Mouse (Mus musculus) heart, adult 2 months (tissue): Measurements from ENCODE around the gene Wwtr1. TPM values are rescaled to one million over a fixed set of nuclear protein-coding genes. Genes with fewer than 3 reads are reported as not detected.
A peak's percentile ranks its signal among the peaks of the same experiment; 100 is the strongest.

Experiments
- DNase-seq, 2 experiments: peaks; one replicate each; pipeline ENCODE4 v3.0.0; 2021
- H3K27ac ChIP-seq: fragments of 200-600 bp; 2 replicates; pipeline ENCODE4 v1.8.1; 2022
- H3K27me3 ChIP-seq: fragments of 200-500 bp; 2 replicates; pipeline ENCODE4 v1.6.1; 2012; ENCODE audit warnings: mild to moderate bottlenecking, low read length, inconsistent platforms, mixed read lengths; ENCODE audit not compliant: control insufficient read depth, insufficient read depth
- H3K36me3 ChIP-seq: fragments of 200-500 bp; 2 replicates; pipeline ENCODE4 v1.6.1; 2012; ENCODE audit warnings: low read length, inconsistent platforms; ENCODE audit not compliant: control insufficient read depth, insufficient read depth
- H3K4me1 ChIP-seq: fragments of 200-500 bp; 2 replicates; pipeline ENCODE4 v1.6.1; 2011; ENCODE audit warnings: low read length; ENCODE audit not compliant: control insufficient read depth, insufficient read depth
- H3K4me3 ChIP-seq: fragments of 200-600 bp; 2 replicates; pipeline ENCODE4 v1.8.1; 2022
- H3K79me2 ChIP-seq: fragments of 200-500 bp; replicated peaks from 2 replicates; pipeline ENCODE4 v1.6.1; 2012; ENCODE audit warnings: mild to moderate bottlenecking, inconsistent platforms, low read length, moderate library complexity, mixed read lengths; ENCODE audit not compliant: control insufficient read depth, insufficient read depth
- H3K9ac ChIP-seq: fragments of 200-500 bp; 2 replicates; pipeline ENCODE4 v1.6.1; 2012; ENCODE audit warnings: low read depth, mild to moderate bottlenecking, control low read depth, inconsistent platforms, low read length, mixed read lengths
- CTCF ChIP-seq: fragments of 200-600 bp; IDR thresholded peaks from 2 replicates; pipeline ENCODE4 v1.8.1; 2022; ENCODE audit warnings: antibody characterized with exemption, mild to moderate bottlenecking, moderate library complexity
- EP300 ChIP-seq: fragments of 200-500 bp; IDR thresholded peaks from 2 replicates; pipeline ENCODE4 v1.6.1; 2011; ENCODE audit warnings: low read depth, low read length, control low read depth; ENCODE audit not compliant: insufficient read depth
- POLR2A ChIP-seq: fragments of 200-500 bp; IDR thresholded peaks from 2 replicates; pipeline ENCODE4 v1.6.1; 2011; ENCODE audit warnings: mild to moderate bottlenecking, low read depth, low read length, control low read depth; ENCODE audit not compliant: insufficient read depth
- WGBS: fragments of 180-500 bp; shearing (Covaris S2); methylation state at CpG from one replicate; pipeline ENCODE4 v1.1.7; 2018; 5-methylcytosine and 5-hydroxymethylcytosine counted together
- intact Hi-C: fragments of 180-260 bp; cut with DNase I; formaldehyde crosslinking; loops from one replicate; pipeline ENCODE4 v1.15.1; 2025
- polyA plus RNA-seq: library from polyadenylated mRNA; depleted of rRNA; stranded (reverse); fragments of >200 nt; gene quantifications from 2 replicates; pipeline ENCODE4 v1.2.3, GENCODE M21; 2012
- total RNA-seq, 2 experiments: library from RNA; stranded (reverse); gene quantifications; 2 replicates each; pipeline ENCODE4 v1.2.3; 2021

The Wwtr1 gene
- total and polyA plus RNA-seq, 3 experiments, result 28.2 to 49.1 (median 46.5) TPM

DNA sequence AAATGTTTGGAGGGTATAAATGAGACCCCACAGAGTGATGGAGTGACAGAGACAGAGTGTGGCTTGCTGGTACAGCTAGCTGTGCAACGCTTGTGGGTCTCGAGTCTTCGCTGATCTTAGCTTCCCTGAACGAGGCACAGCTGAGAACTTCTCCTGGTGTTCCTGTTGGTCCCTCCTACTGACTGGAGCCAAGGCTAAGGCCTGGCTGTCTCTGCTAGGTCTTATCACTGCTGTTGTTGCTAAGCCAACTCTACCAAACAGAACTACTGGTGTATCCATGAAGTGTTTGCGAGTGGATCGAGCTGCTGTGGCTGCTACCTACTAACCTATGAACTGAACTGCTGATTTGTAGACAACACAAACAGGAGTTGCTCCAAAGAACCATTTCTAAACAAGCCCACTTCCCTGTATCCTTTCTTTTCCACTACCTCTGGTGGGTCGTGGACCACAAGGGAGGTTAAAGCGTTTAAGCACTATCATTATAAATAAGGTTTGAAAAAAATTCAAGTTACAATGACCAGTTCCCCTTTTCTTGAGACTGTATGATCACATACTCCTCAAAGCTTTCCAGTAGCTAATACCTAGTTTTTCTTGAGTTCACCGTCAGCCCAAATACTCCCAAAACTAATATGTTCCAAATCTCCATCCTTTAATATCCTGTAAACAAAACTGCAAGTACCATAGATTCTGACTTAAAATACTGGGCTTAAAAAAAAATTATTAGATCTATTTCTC is 42.6 kb downstream of the Wwtr1 start:
- TF ChIP-seq CTCF, result no peak
- no peak for TF ChIP-seq POLR2A
- peaks cover 20% of the 10 kb centered on the region for H3K4me1 ChIP-seq
- H3K79me2 ChIP-seq, result peaks cover 12% of the 10 kb centered on the region
- WGBS, result 45% methylated on average over 9 of the region's 9 CpGs
- intact Hi-C loops, result no loop called here
- no peaks in the 10 kb centered on the region for H3K27me3 ChIP-seq
- peaks cover 39% of the 10 kb centered on the region for H3K36me3 ChIP-seq
- H3K27ac ChIP-seq, result peak overlapping the region; percentile 44; the same call in 1 of the 2 replicates
- H3K4me3 ChIP-seq, result no peak overlapping the region
- H3K9ac ChIP-seq, result no peak overlapping the region
- peak; percentile 54 to 71 for DNase-seq

DNA sequence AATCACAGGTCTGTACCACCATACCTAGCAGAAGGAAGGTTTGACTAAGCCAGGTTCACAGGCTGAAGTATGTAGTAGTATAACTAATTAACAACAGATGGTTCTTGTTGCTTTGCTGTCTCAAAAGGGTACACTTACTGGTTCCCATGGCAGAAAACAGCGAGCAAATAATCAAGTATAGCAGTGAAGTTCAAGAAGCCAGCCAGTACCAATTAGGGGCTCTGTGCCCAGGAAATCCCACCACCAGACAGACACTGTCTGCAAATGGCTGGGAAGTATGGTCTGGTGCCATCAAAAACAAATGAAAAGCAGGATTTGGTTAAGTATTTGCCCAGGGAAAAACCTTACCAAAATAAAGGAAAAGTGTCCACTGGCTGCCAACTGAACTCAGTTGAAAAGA is 44.9 kb downstream of the Wwtr1 start:
- H3K79me2 ChIP-seq, result peaks cover 8% of the 10 kb centered on the region
- DNase-seq, result no peak
- no peak overlapping the region for H3K4me3 ChIP-seq
- TF ChIP-seq EP300, result no peak
- intact Hi-C loops, result no loop called here
- 71% methylated on average over 1 of the region's 1 CpGs for WGBS
- no peaks in the 10 kb centered on the region for H3K27me3 ChIP-seq
- peak overlapping the region; percentile 29 for H3K27ac ChIP-seq
- peaks cover 18% of the 10 kb centered on the region for H3K4me1 ChIP-seq
- no peak overlapping the region for H3K9ac ChIP-seq
- peaks cover 34% of the 10 kb centered on the region for H3K36me3 ChIP-seq

DNA sequence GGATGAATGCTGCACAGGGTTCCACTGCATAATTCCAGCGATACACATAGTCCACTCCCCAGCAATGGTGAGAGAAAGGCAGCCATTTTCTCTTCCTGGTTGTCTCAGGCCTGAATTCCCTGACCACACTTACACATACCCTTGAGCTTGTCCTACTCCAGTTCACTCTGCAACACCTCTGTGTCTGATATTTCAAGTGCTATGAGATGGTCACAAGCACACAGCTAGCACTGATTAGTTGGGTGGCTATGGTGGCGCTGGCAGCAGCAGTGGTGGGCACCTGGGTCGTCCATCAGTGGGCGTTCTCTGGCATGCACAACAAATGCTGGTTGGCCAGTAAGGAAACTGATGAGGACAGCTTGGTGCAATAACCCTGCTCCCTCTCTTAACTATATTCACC is 45.5 kb downstream of the Wwtr1 start:
- intact Hi-C loops, result no loop called here
- no peak for DNase-seq
- H3K27ac ChIP-seq, result peak overlapping the region; percentile 29

DNA sequence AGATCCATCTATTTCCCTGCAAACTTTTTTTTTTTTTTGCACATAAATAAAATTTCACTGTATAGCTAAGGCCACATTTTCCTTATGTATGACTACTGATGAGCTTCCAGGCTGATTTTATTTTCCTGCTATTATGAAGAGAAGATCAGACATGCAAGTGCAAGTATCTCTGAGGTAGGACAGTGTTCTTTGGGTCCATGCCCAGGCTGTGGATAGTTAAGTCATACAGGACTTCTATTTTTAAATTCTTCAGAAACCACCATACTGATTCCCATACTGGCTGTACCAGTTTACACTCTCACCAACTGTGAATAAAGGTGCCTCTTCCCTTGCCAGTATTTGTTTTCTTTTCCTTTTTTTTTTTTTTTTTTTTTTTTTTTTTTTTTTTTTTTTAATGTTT is 48.6 kb downstream of the Wwtr1 start:
- peak in 1 of 2 experiments; percentile 39 for DNase-seq
- Histone ChIP-seq H3K36me3 (peaks cover 32% of the 10 kb centered on the region), H3K4me1 (peaks cover 9% of the 10 kb centered on the region), H3K4me3 (no peak overlapping the region), H3K27ac (peak overlapping the region; percentile 64), H3K27me3 (no peaks in the 10 kb centered on the region), H3K9ac (no peak overlapping the region), H3K79me2 (peaks cover 9% of the 10 kb centered on the region)
- intact Hi-C loops, result no loop called here
- no peak for TF ChIP-seq POLR2A

More for the DNA sequence above, 45.5 kb downstream of the Wwtr1 start:
- no peak overlapping the region for H3K4me3 ChIP-seq
- TF ChIP-seq EP300 (0 out of 2 replicates have a peak, but pooled peaks have one; percentile 31), POLR2A (no peak)
- peaks cover 34% of the 10 kb centered on the region for H3K36me3 ChIP-seq
- 77% methylated on average over 4 of the region's 4 CpGs for WGBS
- H3K4me1 ChIP-seq, result peaks cover 15% of the 10 kb centered on the region
- no peaks in the 10 kb centered on the region for H3K27me3 ChIP-seq
- no peak overlapping the region for H3K9ac ChIP-seq
- H3K79me2 ChIP-seq, result peaks cover 11% of the 10 kb centered on the region

DNA sequence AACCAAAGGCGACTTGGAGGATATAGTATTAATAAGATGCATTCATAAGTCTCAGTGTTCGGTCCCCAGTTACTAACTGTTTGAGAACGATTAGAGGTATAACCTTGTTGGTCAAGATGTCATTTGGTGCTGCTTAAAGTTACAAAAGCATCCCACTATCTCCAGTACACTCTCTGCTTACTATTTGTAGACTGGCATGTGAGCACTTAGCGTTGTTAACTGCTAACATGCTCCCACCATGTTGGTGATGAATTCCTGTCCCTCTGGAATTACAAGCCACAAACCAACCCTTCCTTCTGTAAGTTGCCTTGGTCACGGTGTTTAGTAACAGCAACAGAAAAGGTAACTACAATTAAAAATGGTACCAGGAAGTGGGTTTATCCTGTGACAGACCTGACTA is 52.6 kb downstream of the Wwtr1 start:
- H3K4me1 ChIP-seq, result peaks cover 1% of the 10 kb centered on the region
- H3K36me3 ChIP-seq, result peaks cover 16% of the 10 kb centered on the region
- no peak overlapping the region for H3K9ac ChIP-seq
- no peaks in the 10 kb centered on the region for H3K27me3 ChIP-seq
- H3K27ac ChIP-seq, result peak overlapping the region; percentile 12
- WGBS, result 67% methylated on average over 5 of the region's 5 CpGs
- no peak overlapping the region for H3K4me3 ChIP-seq
- intact Hi-C loops, result no loop called here
- peaks cover 11% of the 10 kb centered on the region for H3K79me2 ChIP-seq
- TF ChIP-seq EP300, result no peak
- TF ChIP-seq POLR2A, result no peak
- TF ChIP-seq CTCF, result no peak
- no peak for DNase-seq

DNA sequence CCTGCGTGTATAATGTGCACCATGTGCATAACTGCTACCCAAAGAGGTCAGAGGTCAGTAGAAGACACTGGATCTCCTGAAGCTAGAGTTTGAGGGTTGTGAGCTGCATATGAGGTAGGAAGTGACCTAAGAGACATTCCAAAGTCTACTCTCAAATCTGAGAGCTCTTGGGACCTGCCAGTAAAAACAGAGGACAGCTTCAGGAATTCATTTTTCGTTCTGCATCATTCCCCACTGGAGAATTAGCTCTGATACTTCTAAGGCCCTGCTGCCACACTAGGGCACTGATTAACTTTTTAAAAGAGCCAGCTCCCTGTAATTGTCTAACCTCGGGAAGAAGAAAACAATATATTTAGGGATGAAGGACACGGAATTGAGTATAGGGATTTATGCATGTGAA is 53.8 kb downstream of the Wwtr1 start:
- intact Hi-C loops, result no loop called here
- Histone ChIP-seq H3K9ac (no peak overlapping the region), H3K4me3 (no peak overlapping the region), H3K27ac (no peak overlapping the region), H3K36me3 (peaks cover 14% of the 10 kb centered on the region), H3K79me2 (peaks cover 13% of the 10 kb centered on the region), H3K27me3 (no peaks in the 10 kb centered on the region), H3K4me1 (peaks cover 3% of the 10 kb centered on the region)
- TF ChIP-seq CTCF, result no peak
- no peak for TF ChIP-seq EP300
- TF ChIP-seq POLR2A, result no peak
- DNase-seq, result no peak
- WGBS, result 73% methylated on average over 4 of the region's 4 CpGs
